Mouse (Mus musculus): Measurements from ENCODE around the gene Mthfd1l. TPM values are rescaled to one million over a fixed set of nuclear protein-coding genes. Genes with fewer than 3 reads are reported as not detected.

The Mthfd1l gene
- polyA plus RNA-seq, 1 experiment = 53.6 TPM

- Histone ChIP-seq H3K9me3 (replicated peaks; ENCODE audit: control insufficient read depth, insufficient read depth, low read length, poor library complexity, severe bottlenecking) (no peaks in the 10 kb centered on the region), H3K36me3 (ENCODE audit: control insufficient read depth, insufficient read depth, low read length, poor library complexity, severe bottlenecking) (no peaks in the 10 kb centered on the region; the same call in 1 of the 2 replicates), H3K9ac (ENCODE audit: low read depth, poor library complexity, severe bottlenecking) (peak overlapping the region; percentile 54; the same call in 1 of the 2 replicates), H3K27ac (ENCODE audit: insufficient read depth, low read length) (peak overlapping the region; percentile 93), H3K4me3 (ENCODE audit: low read depth, low read length) (no peak overlapping the region), H3K4me1 (ENCODE audit: control insufficient read depth, insufficient read depth, low read length) (peaks cover 12% of the 10 kb centered on the region), H3K27me3 (ENCODE audit: control insufficient read depth, insufficient read depth, low read length, poor library complexity, severe bottlenecking) (no peaks in the 10 kb centered on the region)
- TF ChIP-seq POLR2A (IDR thresholded peaks at IDR 0.05; ENCODE audit: insufficient read depth, low read length) (no peak), CTCF (IDR thresholded peaks at IDR 0.05; ENCODE audit: low read depth, low read length) (no peak), EP300 (IDR thresholded peaks at IDR 0.05; ENCODE audit: insufficient read depth, low read depth, low read length) (peak; percentile 75)
These were observed 134.9 kb downstream of the Mthfd1l start for GRCm38 (mm10) chr10:4107661-4108338.

- TF ChIP-seq POLR2A (IDR thresholded peaks at IDR 0.05; ENCODE audit: insufficient read depth, low read length) = no peak
- no peak for TF ChIP-seq CTCF (IDR thresholded peaks at IDR 0.05; ENCODE audit: low read depth, low read length)
- TF ChIP-seq EP300 (IDR thresholded peaks at IDR 0.05; ENCODE audit: insufficient read depth, low read depth, low read length) = peak; percentile 56; the same call in 1 of the 2 replicates
- Histone ChIP-seq H3K27me3 (ENCODE audit: control insufficient read depth, insufficient read depth, low read length, poor library complexity, severe bottlenecking) (no peaks in the 10 kb centered on the region), H3K4me3 (ENCODE audit: low read depth, low read length) (no peak overlapping the region), H3K4me1 (ENCODE audit: control insufficient read depth, insufficient read depth, low read length) (peaks cover 12% of the 10 kb centered on the region), H3K36me3 (ENCODE audit: control insufficient read depth, insufficient read depth, low read length, poor library complexity, severe bottlenecking) (no peaks in the 10 kb centered on the region; the same call in 1 of the 2 replicates), H3K27ac (ENCODE audit: insufficient read depth, low read length) (peak overlapping the region; percentile 93), H3K9ac (ENCODE audit: low read depth, poor library complexity, severe bottlenecking) (no peak overlapping the region), H3K9me3 (replicated peaks; ENCODE audit: control insufficient read depth, insufficient read depth, low read length, poor library complexity, severe bottlenecking) (no peaks in the 10 kb centered on the region)
These were observed 135.5 kb downstream of the Mthfd1l start for GRCm38 (mm10) chr10:4108462-4108861.

GRCm38 (mm10) chr10:4111095-4111794 is 138.3 kb downstream of the Mthfd1l start:
- TF ChIP-seq EP300 (IDR thresholded peaks at IDR 0.05; ENCODE audit: insufficient read depth, low read depth, low read length) = peak; percentile 80
- no peak for TF ChIP-seq CTCF (IDR thresholded peaks at IDR 0.05; ENCODE audit: low read depth, low read length)
- TF ChIP-seq POLR2A (IDR thresholded peaks at IDR 0.05; ENCODE audit: insufficient read depth, low read length) = no peak
- Histone ChIP-seq H3K27me3 (ENCODE audit: control insufficient read depth, insufficient read depth, low read length, poor library complexity, severe bottlenecking) (no peaks in the 10 kb centered on the region), H3K27ac (ENCODE audit: insufficient read depth, low read length) (peak overlapping the region; percentile 68), H3K4me3 (ENCODE audit: low read depth, low read length) (peak overlapping the region; percentile 48), H3K4me1 (ENCODE audit: control insufficient read depth, insufficient read depth, low read length) (peaks cover 12% of the 10 kb centered on the region), H3K9ac (ENCODE audit: low read depth, poor library complexity, severe bottlenecking) (peak overlapping the region; percentile 35), H3K9me3 (replicated peaks; ENCODE audit: control insufficient read depth, insufficient read depth, low read length, poor library complexity, severe bottlenecking) (no peaks in the 10 kb centered on the region), H3K36me3 (ENCODE audit: control insufficient read depth, insufficient read depth, low read length, poor library complexity, severe bottlenecking) (no peaks in the 10 kb centered on the region; the same call in 1 of the 2 replicates)

- no peaks in the 10 kb centered on the region for H3K27me3 ChIP-seq (ENCODE audit: control insufficient read depth, insufficient read depth, low read length, poor library complexity, severe bottlenecking)
- peak overlapping the region; percentile 35 for H3K9ac ChIP-seq (ENCODE audit: low read depth, poor library complexity, severe bottlenecking)
- H3K9me3 ChIP-seq (replicated peaks; ENCODE audit: control insufficient read depth, insufficient read depth, low read length, poor library complexity, severe bottlenecking) = no peaks in the 10 kb centered on the region
- no peak overlapping the region for H3K4me3 ChIP-seq (ENCODE audit: low read depth, low read length)
- H3K36me3 ChIP-seq (ENCODE audit: control insufficient read depth, insufficient read depth, low read length, poor library complexity, severe bottlenecking) = no peaks in the 10 kb centered on the region
- TF ChIP-seq EP300 (IDR thresholded peaks at IDR 0.05; ENCODE audit: insufficient read depth, low read depth, low read length) = no peak
- no peak for TF ChIP-seq CTCF (IDR thresholded peaks at IDR 0.05; ENCODE audit: low read depth, low read length)
- no peak for TF ChIP-seq POLR2A (IDR thresholded peaks at IDR 0.05; ENCODE audit: insufficient read depth, low read length)
- H3K4me1 ChIP-seq (ENCODE audit: control insufficient read depth, insufficient read depth, low read length) = peaks cover 12% of the 10 kb centered on the region
- H3K27ac ChIP-seq (ENCODE audit: insufficient read depth, low read length) = peak overlapping the region; percentile 68
These were observed 138.8 kb downstream of the Mthfd1l start for GRCm38 (mm10) chr10:4111795-4112139.

- no peak overlapping the region for H3K9ac ChIP-seq (ENCODE audit: low read depth, poor library complexity, severe bottlenecking)
- H3K4me1 ChIP-seq (ENCODE audit: control insufficient read depth, insufficient read depth, low read length) = peaks cover 8% of the 10 kb centered on the region
- TF ChIP-seq POLR2A (IDR thresholded peaks at IDR 0.05; ENCODE audit: insufficient read depth, low read length) (no peak), CTCF (IDR thresholded peaks at IDR 0.05; ENCODE audit: low read depth, low read length) (no peak), EP300 (IDR thresholded peaks at IDR 0.05; ENCODE audit: insufficient read depth, low read depth, low read length) (no peak)
- no peaks in the 10 kb centered on the region for H3K36me3 ChIP-seq (ENCODE audit: control insufficient read depth, insufficient read depth, low read length, poor library complexity, severe bottlenecking)
- H3K9me3 ChIP-seq (replicated peaks; ENCODE audit: control insufficient read depth, insufficient read depth, low read length, poor library complexity, severe bottlenecking) = no peaks in the 10 kb centered on the region
- H3K27me3 ChIP-seq (ENCODE audit: control insufficient read depth, insufficient read depth, low read length, poor library complexity, severe bottlenecking) = no peaks in the 10 kb centered on the region
- H3K4me3 ChIP-seq (ENCODE audit: low read depth, low read length) = no peak overlapping the region
- no peak overlapping the region; the same call in 1 of the 2 replicates for H3K27ac ChIP-seq (ENCODE audit: insufficient read depth, low read length)
These were observed 139.9 kb downstream of the Mthfd1l start for GRCm38 (mm10) chr10:4112611-4113327.
